In the genomic region with DNA sequence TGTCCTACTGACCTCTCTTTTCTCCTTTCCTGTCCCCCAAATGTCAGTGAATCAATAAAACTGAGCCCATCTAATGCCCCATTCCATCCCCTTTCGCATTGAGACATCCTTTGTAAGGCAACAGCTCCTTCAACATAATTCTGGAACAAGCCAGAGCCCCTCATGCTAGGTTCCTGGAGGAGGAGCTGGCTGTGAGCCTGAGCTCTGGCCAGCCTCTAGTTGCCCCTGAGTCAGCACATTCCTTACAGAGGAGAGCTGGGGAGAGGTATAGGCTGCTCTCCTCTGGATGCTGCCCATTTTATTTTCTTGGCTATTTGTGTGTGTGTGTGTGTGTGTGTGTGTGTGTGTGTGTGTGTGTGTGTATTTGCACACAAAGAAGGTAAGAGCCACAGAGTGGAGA, we compare ENCODE assay signal across 1 mouse cellular context.
TF ChIP-seq lines count a peak whose summit lies in the region.

No protein-coding gene starts in this region.

TF ChIP-seq in ES-E14, 5 proteins besides CTCF, POLR2A, EP300 and RAD21:
- no peak for TF ChIP-seq ZC3H11A (IDR thresholded peaks at IDR 0.05; ENCODE audit: borderline replicate concordance, low read depth, low read length)
- TF ChIP-seq MAFK (IDR thresholded peaks at IDR 0.05; ENCODE audit: insufficient read depth, low read depth, low read length): peak; percentile 92
